Mouse (Mus musculus): ENCODE results near the gene Pex11a.

DNA sequence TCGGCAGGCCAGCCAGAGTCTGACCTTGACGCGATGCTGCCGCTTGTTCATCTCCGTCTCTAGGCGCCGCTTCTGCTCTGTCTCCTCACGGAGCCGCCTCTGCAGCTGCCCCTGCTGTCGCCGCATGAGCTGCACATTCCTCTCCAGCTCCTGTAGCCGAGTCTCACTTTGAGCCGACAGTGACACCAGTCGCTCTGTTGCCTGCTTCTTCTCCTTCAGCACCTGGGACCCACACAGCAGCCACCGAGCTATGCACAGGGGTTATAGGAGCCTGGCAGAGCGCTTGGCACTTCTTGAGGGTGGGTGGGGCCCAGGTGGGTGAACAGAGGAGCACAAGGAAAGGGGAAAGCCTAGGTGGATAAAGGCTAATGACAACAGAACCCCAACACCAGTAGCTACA, 40.2 kb downstream of the Pex11a start:
- no peak for TF ChIP-seq MAFK (IDR thresholded peaks at IDR 0.05; ENCODE audit: insufficient read depth, low read depth, low read length)
- TF ChIP-seq ZC3H11A (IDR thresholded peaks at IDR 0.05; ENCODE audit: borderline replicate concordance, low read depth, low read length), result no peak
- TF ChIP-seq ZNF384 (IDR thresholded peaks at IDR 0.05; ENCODE audit: low read depth, low read length), result no peak
- no peak for TF ChIP-seq CHD2 (IDR thresholded peaks at IDR 0.05; ENCODE audit: low read depth, low read length)
- no peak for TF ChIP-seq HCFC1 (IDR thresholded peaks at IDR 0.05; ENCODE audit: borderline replicate concordance, insufficient read depth, low read length)

Data from ES-E14 (cell line).